Mouse (Mus musculus) embryo, embryonic 10 days (tissue): ENCODE results near the gene Ubox5.
"Not testable (repeated sequence)": the region's sequence is repeated elsewhere in the genome, so short reads cannot be mapped to it uniquely, and the experiment has no call there.

Experiments
- DNase-seq: peaks from one replicate; pipeline ENCODE4 v3.0.0-alpha.2; 2015; ENCODE audit warnings: low spot score

Ubox5 gene

GRCm38 (mm10) chr2:130629839-130630203 is at the start of gene Ubox5, which contains the start of gene Fastkd5:
TSS of gene Ubox5 (minus strand) at chr2:130630038.
TSS of gene Fastkd5 (minus strand) at chr2:130630027.
- peak; percentile 89 for DNase-seq

- no peak for DNase-seq
Measured at GRCm38 (mm10) chr2:130679154-130679553, 49.3 kb upstream of the Ubox5 start.

GRCm38 (mm10) chr2:130677211-130677610 is 47.4 kb upstream of the Ubox5 start:
- DNase-seq = no peak

- DNase-seq = peak; percentile 94
Measured at GRCm38 (mm10) chr2:130667559-130667958, 37.7 kb upstream of the Ubox5 start, which contains the start of gene Itpa. TSS of gene Itpa (plus strand) at chr2:130667610.

- DNase-seq = peak; percentile 97
Measured at GRCm38 (mm10) chr2:130664102-130664701, 34.4 kb upstream of the Ubox5 start, which contains the start of gene Ddrgk1. TSS of gene Ddrgk1 (minus strand) at chr2:130664659.

- DNase-seq = no peak
Measured at GRCm38 (mm10) chr2:130663342-130663741, 33.5 kb upstream of the Ubox5 start.

GRCm38 (mm10) chr2:130658530-130658929 is 28.7 kb upstream of the Ubox5 start:
- DNase-seq = no peak

- DNase-seq = no peak
Measured at GRCm38 (mm10) chr2:130657541-130657940, 27.7 kb upstream of the Ubox5 start.

- no peak for DNase-seq
Measured at GRCm38 (mm10) chr2:130656536-130656935, 26.7 kb upstream of the Ubox5 start.

- DNase-seq = no peak
Measured at GRCm38 (mm10) chr2:130655660-130656339, 26.0 kb upstream of the Ubox5 start.

GRCm38 (mm10) chr2:130653760-130654159 is 23.9 kb upstream of the Ubox5 start:
- no peak for DNase-seq

- DNase-seq = no peak
Measured at GRCm38 (mm10) chr2:130653303-130653702, 23.5 kb upstream of the Ubox5 start.

GRCm38 (mm10) chr2:130649028-130649427 is 19.2 kb upstream of the Ubox5 start:
- DNase-seq = not testable (repeated sequence)

GRCm38 (mm10) chr2:130645198-130645597 is 15.4 kb upstream of the Ubox5 start:
- no peak for DNase-seq

- peak; percentile 91 for DNase-seq
Measured at GRCm38 (mm10) chr2:130642684-130643369, 13.0 kb upstream of the Ubox5 start, which contains the start of gene Lzts3. TSS of gene Lzts3 (minus strand) at chr2:130642803.

GRCm38 (mm10) chr2:130642197-130642660 is 12.4 kb upstream of the Ubox5 start:
- no peak for DNase-seq

- DNase-seq = no peak
Measured at GRCm38 (mm10) chr2:130641351-130642025, 11.7 kb upstream of the Ubox5 start.

- no peak for DNase-seq
Measured at GRCm38 (mm10) chr2:130639276-130639675, 9.4 kb upstream of the Ubox5 start.

GRCm38 (mm10) chr2:130638101-130638611 is 8.3 kb upstream of the Ubox5 start:
- no peak for DNase-seq

- DNase-seq = peak; percentile 23
Measured at GRCm38 (mm10) chr2:130635847-130636246, 6.0 kb upstream of the Ubox5 start.

- peak; percentile 65 for DNase-seq
Measured at GRCm38 (mm10) chr2:130634739-130635411, 5.0 kb upstream of the Ubox5 start.
